In the genomic region with DNA sequence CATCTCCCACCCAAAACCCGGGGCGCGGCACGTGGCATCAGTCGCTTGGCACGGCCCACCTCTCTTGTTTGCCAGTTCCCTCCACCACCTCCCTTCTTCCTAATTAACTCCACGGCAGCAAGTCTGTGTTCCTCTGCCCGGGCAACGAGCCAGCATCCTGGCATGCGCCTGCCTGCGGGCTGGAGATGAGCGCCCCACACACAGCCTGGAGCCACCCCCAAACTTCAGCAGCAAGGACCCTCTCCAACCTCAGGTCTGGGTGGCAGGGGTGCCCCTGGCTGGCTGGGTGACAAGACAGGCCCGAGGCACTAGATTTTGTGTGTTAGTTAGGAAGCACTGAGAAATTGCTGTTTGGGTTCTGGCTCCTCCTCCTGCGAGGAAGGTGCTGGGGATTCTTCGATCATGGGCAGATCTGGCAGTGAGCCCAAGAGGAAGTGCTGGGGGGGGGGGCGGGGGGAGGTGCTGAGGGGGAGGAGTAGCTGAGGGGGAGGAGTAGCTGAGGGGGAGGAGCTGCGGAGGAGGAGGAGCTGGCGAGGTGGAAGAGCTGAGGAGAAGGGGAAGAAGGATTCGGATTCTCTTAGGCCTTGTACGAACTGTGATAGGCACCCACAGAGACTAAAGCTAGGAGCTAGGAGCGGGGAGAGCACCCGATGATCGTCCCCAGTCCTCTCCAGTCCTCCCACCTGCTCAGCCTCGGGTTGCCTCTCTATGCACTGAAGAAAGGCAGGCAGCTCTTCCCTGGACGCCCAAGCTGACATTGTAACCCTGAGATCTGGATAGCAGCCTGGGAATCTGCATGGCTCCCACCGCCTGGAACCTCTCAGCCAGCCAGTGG, we compare ENCODE assay signal across 9 mouse cellular contexts. TPM values are rescaled to one million over a fixed set of nuclear protein-coding genes. Genes with fewer than 3 reads are reported as not detected.
DNase-seq lines count a peak whose midpoint lies in the region; ATAC-seq lines count a peak whose summit lies in the region.
"Had no signal": no experiment of that assay in that cellular context is flagged by ENCODE, and none has a peak within 500 bp of the region (broad histone marks: within the 10 kb centered on the region; RNA-seq: fewer than 3 reads in every experiment).

No protein-coding gene starts in this region.

- peak overlapping the region; percentile 5 for H3K4me3 ChIP-seq in hindbrain, embryonic 16.5 days (ENCODE audit: low read length)

- H3K36me3 ChIP-seq in hindbrain, embryonic 16.5 days (ENCODE audit: control insufficient read depth, insufficient read depth, low read length): no peaks in the 10 kb centered on the region

- peaks cover 46% of the 10 kb centered on the region for H3K4me1 ChIP-seq in hindbrain, embryonic 16.5 days (ENCODE audit: control insufficient read depth, insufficient read depth, low read depth, low read length)

- peak overlapping the region; percentile 36 for H3K4me2 ChIP-seq in hindbrain, embryonic 16.5 days (ENCODE audit: low read length)

- peak overlapping the region; percentile 58 for H3K27ac ChIP-seq in hindbrain, embryonic 16.5 days (ENCODE audit: low read depth, low read length)

- 0 out of 2 replicates have a peak overlapping the region, but pooled peaks have one; percentile 15 for H3K9ac ChIP-seq in hindbrain, embryonic 16.5 days (ENCODE audit: low read depth, low read length)

- DNase-seq in MEL-GATA-1-ER (ENCODE audit: extremely low read depth, low read depth): peak; percentile 76
- DNase-seq in cerebellum, adult 9-11 months: peak; percentile 95
- peak; percentile 59 for DNase-seq in gastrocnemius, adult 18-20 months (ENCODE audit: low spot score)
- peak; percentile 84 for DNase-seq in left cerebral cortex, adult 11 months (ENCODE audit: low spot score)
- peak; percentile 81 for DNase-seq in lung, postnatal 36 days
- peak; percentile 47 for DNase-seq in retina, postnatal 7 days (ENCODE audit: low read depth, low spot score)
- peak; percentile 67 to 69 for DNase-seq in urinary bladder, adult 18-20 months (ENCODE audit: low spot score in 2 of 2)

- H3K27me3 ChIP-seq in hindbrain, embryonic 16.5 days (replicated peaks; ENCODE audit: control insufficient read depth, insufficient read depth, low read length): 0 out of 2 replicates have a peak, but pooled peaks cover 2% of the 10 kb centered on the region

- peak; percentile 68 for ATAC-seq in hindbrain, embryonic 16.5 days

- 2% methylated on average over 22 of the region's 26 CpGs for WGBS in hindbrain, embryonic 16.5 days

- H3K9me3 ChIP-seq in hindbrain, embryonic 16.5 days (ENCODE audit: control insufficient read depth, low read length): no peaks in the 10 kb centered on the region

RNA-seq across cellular contexts. Expression of a gene that starts 1.3 kb away (rescaled TPM):
- not detected for total RNA-seq in gastrocnemius, adult 18-20 months (2021)
- polyA plus RNA-seq in hindbrain, embryonic 16.5 days (2015; fragmentation: Nextera tagmentation; extraction: Ambion mirVana): 0.06 TPM in 2 replicates
- total RNA-seq: gastrocnemius, postnatal 4 days had no signal

Comparison
In these comparisons a context has a peak if more than half of its experiments do, and no peak if none do; other contexts are left out.
1. Peak in every context shown above with its lines: DNase-seq, ATAC-seq, H3K4me3 ChIP-seq and H3K27ac ChIP-seq.